Mouse (Mus musculus) bone marrow macrophage, adult 2 months (primary cell): ENCODE data around the gene Tdp1.

ENCODE experiments used
- CTCF ChIP-seq: IDR thresholded peaks from 2 replicates; pipeline ENCODE4 v1.5.1; 2012; ENCODE audit warnings: low read depth, mild to moderate bottlenecking, low read length, moderate library complexity
- POLR2A ChIP-seq: IDR thresholded peaks from 2 replicates; pipeline ENCODE4 v1.6.1; 2012; ENCODE audit warnings: mild to moderate bottlenecking, low read depth, low read length, borderline replicate concordance

GRCm38 (mm10) chr12:99973659-99974058 is 89.3 kb downstream of the Tdp1 start:
- peak; percentile 66 for TF ChIP-seq CTCF
- no peak for TF ChIP-seq POLR2A
